Mouse (Mus musculus): ENCODE results near the gene Tor3a. TPM values are rescaled to one million over a fixed set of nuclear protein-coding genes. Genes with fewer than 3 reads are reported as not detected.

The Tor3a gene
- polyA plus RNA-seq, 1 experiment from 2014 or later = 7.2 TPM

- DNase-seq (ENCODE audit: low spot score) = no peak
- Histone ChIP-seq H3K36me3 (peaks cover 59% of the 10 kb centered on the region), H3K9me3 (no peaks in the 10 kb centered on the region), H3K27ac (0 out of 2 replicates have a peak overlapping the region, but pooled peaks have one; percentile 8), H3K4me1 (replicated peaks) (peaks cover 17% of the 10 kb centered on the region; the same call in 1 of the 2 replicates), H3K27me3 (ENCODE audit: insufficient read depth, poor library complexity, severe bottlenecking) (no peaks in the 10 kb centered on the region), H3K4me3 (no peak overlapping the region)
- 78% methylated on average over 13 of the region's 13 CpGs for WGBS
These were observed 29.2 kb downstream of the Tor3a start for GRCm38 (mm10) chr1:156644780-156645523.

GRCm38 (mm10) chr1:156644061-156644460 is 30.1 kb downstream of the Tor3a start:
- Histone ChIP-seq H3K4me3 (no peak overlapping the region), H3K4me1 (replicated peaks) (peaks cover 17% of the 10 kb centered on the region; the same call in 1 of the 2 replicates), H3K27ac (no peak overlapping the region), H3K9me3 (no peaks in the 10 kb centered on the region), H3K27me3 (ENCODE audit: insufficient read depth, poor library complexity, severe bottlenecking) (no peaks in the 10 kb centered on the region), H3K36me3 (peaks cover 67% of the 10 kb centered on the region)
- DNase-seq (ENCODE audit: low spot score) = no peak
- 60% methylated on average over 10 of the region's 10 CpGs for WGBS

GRCm38 (mm10) chr1:156642813-156643212 is 31.3 kb downstream of the Tor3a start:
- no peak for DNase-seq (ENCODE audit: low spot score)
- no peaks in the 10 kb centered on the region for H3K27me3 ChIP-seq (ENCODE audit: insufficient read depth, poor library complexity, severe bottlenecking)
- H3K27ac ChIP-seq = no peak overlapping the region
- H3K36me3 ChIP-seq = peaks cover 68% of the 10 kb centered on the region
- WGBS = 72% methylated on average over 12 of the region's 12 CpGs
- no peak overlapping the region for H3K4me3 ChIP-seq
- H3K9me3 ChIP-seq = no peaks in the 10 kb centered on the region
- H3K4me1 ChIP-seq (replicated peaks) = peaks cover 17% of the 10 kb centered on the region; the same call in 1 of the 2 replicates

GRCm38 (mm10) chr1:156641808-156642207 is 32.3 kb downstream of the Tor3a start:
- 88% methylated on average over 10 of the region's 10 CpGs for WGBS
- no peaks in the 10 kb centered on the region for H3K9me3 ChIP-seq
- DNase-seq (ENCODE audit: low spot score) = no peak
- peaks cover 17% of the 10 kb centered on the region; the same call in 1 of the 2 replicates for H3K4me1 ChIP-seq (replicated peaks)
- no peak overlapping the region for H3K27ac ChIP-seq
- H3K4me3 ChIP-seq = no peak overlapping the region
- peaks cover 70% of the 10 kb centered on the region for H3K36me3 ChIP-seq
- no peaks in the 10 kb centered on the region for H3K27me3 ChIP-seq (ENCODE audit: insufficient read depth, poor library complexity, severe bottlenecking)

GRCm38 (mm10) chr1:156640577-156640976 is 33.6 kb downstream of the Tor3a start:
- no peak for DNase-seq (ENCODE audit: low spot score)
- Histone ChIP-seq H3K27ac (no peak overlapping the region), H3K4me3 (no peak overlapping the region), H3K4me1 (replicated peaks) (peaks cover 17% of the 10 kb centered on the region; the same call in 1 of the 2 replicates), H3K27me3 (ENCODE audit: insufficient read depth, poor library complexity, severe bottlenecking) (no peaks in the 10 kb centered on the region), H3K9me3 (no peaks in the 10 kb centered on the region), H3K36me3 (peaks cover 80% of the 10 kb centered on the region)
- 81% methylated on average over 4 of the region's 4 CpGs for WGBS

GRCm38 (mm10) chr1:156639455-156639854 is 34.7 kb downstream of the Tor3a start:
- DNase-seq (ENCODE audit: low spot score) = no peak
- H3K27ac ChIP-seq = no peak overlapping the region
- no peak overlapping the region for H3K4me3 ChIP-seq
- H3K27me3 ChIP-seq (ENCODE audit: insufficient read depth, poor library complexity, severe bottlenecking) = no peaks in the 10 kb centered on the region
- H3K36me3 ChIP-seq = peaks cover 86% of the 10 kb centered on the region
- peaks cover 15% of the 10 kb centered on the region; the same call in 1 of the 2 replicates for H3K4me1 ChIP-seq (replicated peaks)
- 91% methylated on average over 5 of the region's 5 CpGs for WGBS
- H3K9me3 ChIP-seq = no peaks in the 10 kb centered on the region

GRCm38 (mm10) chr1:156635148-156635547 is 39.0 kb downstream of the Tor3a start:
- Histone ChIP-seq H3K27me3 (ENCODE audit: insufficient read depth, poor library complexity, severe bottlenecking) (no peaks in the 10 kb centered on the region), H3K36me3 (peaks cover 86% of the 10 kb centered on the region), H3K27ac (no peak overlapping the region), H3K4me3 (no peak overlapping the region), H3K4me1 (replicated peaks) (no peaks in the 10 kb centered on the region), H3K9me3 (peaks cover 4% of the 10 kb centered on the region; the same call in 1 of the 2 replicates)
- DNase-seq (ENCODE audit: low spot score) = no peak
- WGBS = 85% methylated on average over 2 of the region's 2 CpGs

DNA sequence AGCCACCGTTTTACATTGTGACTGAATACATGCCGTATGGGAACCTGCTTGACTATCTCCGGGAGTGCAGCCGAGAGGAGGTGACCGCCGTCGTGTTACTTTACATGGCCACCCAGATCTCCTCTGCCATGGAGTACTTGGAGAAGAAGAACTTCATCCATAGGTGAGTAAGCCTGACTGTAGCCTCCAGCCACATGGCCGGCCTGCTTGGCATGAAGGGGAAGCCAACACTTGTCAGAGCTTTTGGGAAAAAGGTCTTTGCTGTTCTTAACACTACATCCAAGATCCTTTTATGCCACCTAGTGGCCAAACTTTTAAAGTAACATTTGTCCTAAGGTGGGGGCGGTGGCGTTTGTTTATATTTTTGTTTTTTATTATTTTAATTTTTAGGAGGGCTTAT is 41.1 kb downstream of the Tor3a start:
- DNase-seq (ENCODE audit: low spot score) = no peak
- no peak overlapping the region for H3K4me3 ChIP-seq
- no peaks in the 10 kb centered on the region for H3K27me3 ChIP-seq (ENCODE audit: insufficient read depth, poor library complexity, severe bottlenecking)
- WGBS = 82% methylated on average over 10 of the region's 10 CpGs
- H3K36me3 ChIP-seq = peaks cover 85% of the 10 kb centered on the region
- peaks cover 4% of the 10 kb centered on the region; the same call in 1 of the 2 replicates for H3K9me3 ChIP-seq
- no peaks in the 10 kb centered on the region for H3K4me1 ChIP-seq (replicated peaks)
- no peak overlapping the region for H3K27ac ChIP-seq

DNA sequence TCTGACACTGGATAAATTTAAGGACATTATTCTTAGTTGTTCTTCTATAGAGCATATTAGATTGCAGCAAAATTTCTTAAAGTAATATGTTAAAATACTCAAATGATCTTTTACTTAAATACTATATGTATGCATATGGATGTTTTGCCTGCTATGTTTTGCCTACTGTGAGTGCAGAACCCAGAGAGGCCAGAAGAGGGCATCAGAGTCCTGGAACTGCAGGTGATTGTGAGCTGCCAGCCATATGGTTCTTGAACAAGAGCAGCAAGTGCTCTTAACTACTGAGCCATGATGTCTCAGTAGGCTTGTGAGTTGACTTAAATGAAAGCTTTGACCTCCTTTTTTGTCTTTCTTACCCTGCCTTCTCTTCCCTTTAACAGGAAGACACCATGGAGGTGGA is 43.2 kb downstream of the Tor3a start:
- peaks cover 4% of the 10 kb centered on the region; the same call in 1 of the 2 replicates for H3K9me3 ChIP-seq
- H3K36me3 ChIP-seq = peaks cover 74% of the 10 kb centered on the region

GRCm38 (mm10) chr1:156629984-156630383 is 44.2 kb downstream of the Tor3a start:
- H3K9me3 ChIP-seq = peaks cover 4% of the 10 kb centered on the region; the same call in 1 of the 2 replicates
- H3K27ac ChIP-seq = no peak overlapping the region
- WGBS = 94% methylated on average over 8 of the region's 8 CpGs
- no peaks in the 10 kb centered on the region for H3K4me1 ChIP-seq (replicated peaks)
- H3K4me3 ChIP-seq = no peak overlapping the region
- no peaks in the 10 kb centered on the region for H3K27me3 ChIP-seq (ENCODE audit: insufficient read depth, poor library complexity, severe bottlenecking)
- no peak for DNase-seq (ENCODE audit: low spot score)
- H3K36me3 ChIP-seq = peaks cover 74% of the 10 kb centered on the region

More for the DNA sequence above, 43.2 kb downstream of the Tor3a start:
- Histone ChIP-seq H3K27me3 (ENCODE audit: insufficient read depth, poor library complexity, severe bottlenecking) (no peaks in the 10 kb centered on the region), H3K4me1 (replicated peaks) (no peaks in the 10 kb centered on the region), H3K27ac (no peak overlapping the region), H3K4me3 (no peak overlapping the region)
- DNase-seq (ENCODE audit: low spot score) = no peak

DNA sequence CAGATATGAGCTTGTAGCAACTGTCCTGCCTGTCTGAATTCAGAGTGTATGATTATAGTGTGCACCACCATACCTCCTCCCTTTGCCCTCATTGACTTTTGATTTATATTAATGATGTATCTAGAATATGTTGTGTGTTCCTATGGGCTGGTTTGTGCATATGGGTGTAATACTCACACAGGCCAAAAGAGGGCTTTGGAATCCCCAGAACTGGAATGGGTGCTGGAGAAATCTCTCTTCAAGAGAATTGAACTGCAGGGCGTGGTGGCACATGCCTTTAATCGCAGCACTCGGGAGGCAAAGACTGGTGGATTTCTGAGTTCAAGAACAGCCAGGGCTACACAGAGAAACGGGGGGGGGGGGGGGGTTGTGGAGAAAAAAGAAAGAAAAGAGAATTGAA is 47.4 kb downstream of the Tor3a start:
- WGBS = 77% methylated on average over 4 of the region's 4 CpGs
- Histone ChIP-seq H3K36me3 (peaks cover 66% of the 10 kb centered on the region), H3K27me3 (ENCODE audit: insufficient read depth, poor library complexity, severe bottlenecking) (no peaks in the 10 kb centered on the region), H3K4me3 (no peak overlapping the region), H3K27ac (no peak overlapping the region), H3K9me3 (peaks cover 4% of the 10 kb centered on the region; the same call in 1 of the 2 replicates), H3K4me1 (replicated peaks) (no peaks in the 10 kb centered on the region)
- DNase-seq (ENCODE audit: low spot score) = no peak

GRCm38 (mm10) chr1:156624231-156624630 is 49.9 kb downstream of the Tor3a start:
- 76% methylated on average over 1 of the region's 1 CpGs for WGBS
- H3K36me3 ChIP-seq = peaks cover 41% of the 10 kb centered on the region
- DNase-seq (ENCODE audit: low spot score) = no peak
- H3K27ac ChIP-seq = no peak overlapping the region
- peaks cover 9% of the 10 kb centered on the region; the same call in 1 of the 2 replicates for H3K4me1 ChIP-seq (replicated peaks)
- no peaks in the 10 kb centered on the region for H3K9me3 ChIP-seq
- no peak overlapping the region for H3K4me3 ChIP-seq
- H3K27me3 ChIP-seq (ENCODE audit: insufficient read depth, poor library complexity, severe bottlenecking) = no peaks in the 10 kb centered on the region

DNA sequence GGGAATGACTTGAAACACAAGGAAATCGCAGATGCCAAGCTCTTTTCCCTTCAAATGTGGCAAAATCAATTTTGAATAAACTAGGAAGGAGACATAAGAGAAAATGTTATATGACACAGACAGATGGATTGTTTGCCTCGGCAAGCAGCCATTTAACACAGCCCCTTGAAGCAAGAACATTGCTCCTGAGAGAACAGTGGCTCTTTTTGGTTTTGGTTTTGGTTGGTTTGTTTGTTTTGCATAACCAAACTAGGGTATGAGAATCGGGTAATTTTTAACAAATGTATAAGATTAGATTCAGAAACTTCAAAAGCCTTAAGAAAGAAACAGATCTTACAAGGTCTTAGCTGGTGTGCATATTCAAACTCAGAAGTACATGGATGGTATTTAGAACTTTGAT is 53.2 kb downstream of the Tor3a start:
- H3K4me3 ChIP-seq = no peak overlapping the region
- no peak overlapping the region for H3K27ac ChIP-seq
- peaks cover 30% of the 10 kb centered on the region for H3K4me1 ChIP-seq (replicated peaks)
- no peaks in the 10 kb centered on the region for H3K9me3 ChIP-seq
- 88% methylated on average over 3 of the region's 3 CpGs for WGBS
- no peaks in the 10 kb centered on the region for H3K27me3 ChIP-seq (ENCODE audit: insufficient read depth, poor library complexity, severe bottlenecking)
- no peak for DNase-seq (ENCODE audit: low spot score)
- H3K36me3 ChIP-seq = peaks cover 31% of the 10 kb centered on the region
